Mouse (Mus musculus) neural tube, embryonic 12.5 days (tissue): ENCODE data around the gene Wnt16. TPM values are rescaled to one million over a fixed set of nuclear protein-coding genes. Genes with fewer than 3 reads are reported as not detected.
A peak's percentile ranks its signal among the peaks of the same experiment; 100 is the strongest.

Experiments
- ATAC-seq: fragments of 200-750 bp; cut with Nextera tagmentation; 2 replicates; pipeline ENCODE4 v1.8.0; 2017; ENCODE audit warnings: low read depth, mild to moderate bottlenecking, moderate TSS enrichment, moderate library complexity; ENCODE audit not compliant: low FRiP score
- H3K27ac ChIP-seq: fragments of 300-500 bp; sonication (generic); 2 replicates; pipeline ENCODE4 v1.5.1; 2016
- H3K27me3 ChIP-seq: fragments of 300-500 bp; sonication (generic); replicated peaks from 2 replicates; pipeline ENCODE4 v1.6.1; 2016; ENCODE audit warnings: mild to moderate bottlenecking
- H3K36me3 ChIP-seq: fragments of 300-500 bp; sonication (generic); 2 replicates; pipeline ENCODE4 v1.6.1; 2016; ENCODE audit warnings: mild to moderate bottlenecking
- H3K4me1 ChIP-seq: fragments of 300-500 bp; sonication (generic); 2 replicates; pipeline ENCODE4 v1.6.1; 2016
- H3K4me2 ChIP-seq: fragments of 300-500 bp; sonication (generic); replicated peaks from 2 replicates; pipeline ENCODE4 v1.6.1; 2016; ENCODE audit warnings: mild to moderate bottlenecking
- H3K4me3 ChIP-seq: fragments of 300-500 bp; sonication (generic); 2 replicates; pipeline ENCODE4 v1.5.1; 2016
- H3K9ac ChIP-seq: fragments of 300-500 bp; sonication (generic); 2 replicates; pipeline ENCODE4 v1.6.1; 2016; ENCODE audit warnings: mild to moderate bottlenecking
- H3K9me3 ChIP-seq: fragments of 300-500 bp; sonication (generic); 2 replicates; pipeline ENCODE4 v1.6.1; 2016; ENCODE audit warnings: mild to moderate bottlenecking
- WGBS: fragments of 180-500 bp; shearing (Covaris S2); methylation state at CpG from one replicate; pipeline ENCODE4 v1.1.7; 2016; 5-methylcytosine and 5-hydroxymethylcytosine counted together
- polyA plus RNA-seq: library from polyadenylated mRNA; unstranded; fragments of >200 nt; fragmentation: Nextera tagmentation; extraction: Ambion mirVana; gene quantifications from 2 replicates; pipeline ENCODE4 v1.2.1, GENCODE M21; 2016

The Wnt16 gene
- polyA plus RNA-seq, 1 experiment from 2014 or later, result 1.3 TPM

- no peak overlapping the region for H3K27ac ChIP-seq
- ATAC-seq, result no peak
- WGBS, result 89% methylated on average over 4 of the region's 4 CpGs
Measured at GRCm38 (mm10) chr6:22282405-22282804, 5.6 kb upstream of the Wnt16 start.

DNA sequence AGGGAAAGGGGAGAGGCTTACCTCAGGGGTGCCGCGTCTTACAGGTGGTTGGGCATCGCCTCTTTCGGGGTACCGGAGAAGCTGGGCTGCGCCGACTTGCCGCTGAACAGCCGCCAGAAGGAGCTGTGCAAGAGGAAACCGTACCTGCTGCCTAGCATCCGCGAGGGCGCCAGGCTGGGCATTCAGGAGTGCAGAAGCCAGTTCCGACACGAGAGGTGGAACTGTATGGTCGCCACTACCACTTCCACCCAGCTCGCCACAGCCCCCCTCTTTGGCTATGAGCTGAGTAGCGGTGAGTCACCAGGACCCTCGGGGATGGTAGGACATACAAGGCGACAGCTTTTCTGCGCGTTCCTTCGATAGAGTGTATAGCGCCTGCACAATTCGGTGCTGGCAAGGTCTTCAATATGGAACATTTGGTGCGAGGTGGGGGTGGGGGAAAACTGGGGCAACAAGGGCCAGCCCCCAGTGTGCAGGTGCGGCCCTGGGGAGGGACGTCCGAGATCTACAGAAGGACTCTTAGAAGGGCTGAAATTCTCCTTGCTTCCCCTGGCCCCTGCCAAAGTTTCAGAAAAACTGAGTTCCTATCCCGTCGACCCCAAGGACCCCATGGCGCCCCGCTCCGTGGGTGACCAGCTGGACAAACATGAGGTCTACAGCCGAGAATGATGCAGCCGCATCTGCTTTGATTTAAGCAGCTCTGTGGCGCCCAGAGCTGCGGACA lies 872 bp downstream of the Wnt16 start:
- H3K36me3 ChIP-seq, result no peaks in the 10 kb centered on the region
- under 1% methylated on average over 38 of the region's 38 CpGs for WGBS
- H3K27me3 ChIP-seq, result peaks cover 41% of the 10 kb centered on the region
- peak overlapping the region; percentile 74 for H3K4me2 ChIP-seq
- H3K4me3 ChIP-seq, result peak overlapping the region; percentile 34
- H3K9me3 ChIP-seq, result no peaks in the 10 kb centered on the region
- no peak overlapping the region for H3K27ac ChIP-seq
- ATAC-seq, result peak; percentile 80
- H3K4me1 ChIP-seq, result peaks cover 19% of the 10 kb centered on the region
- no peak overlapping the region; the same call in 1 of the 2 replicates for H3K9ac ChIP-seq

More at GRCm38 (mm10) chr6:22282405-22282804, 5.6 kb upstream of the Wnt16 start:
- Histone ChIP-seq H3K36me3 (no peaks in the 10 kb centered on the region), H3K4me2 (no peak overlapping the region), H3K4me3 (no peak overlapping the region), H3K4me1 (no peaks in the 10 kb centered on the region), H3K9ac (no peak overlapping the region), H3K27me3 (peaks cover 9% of the 10 kb centered on the region; the same call in 1 of the 2 replicates), H3K9me3 (no peaks in the 10 kb centered on the region)

- Histone ChIP-seq H3K4me1 (peaks cover 19% of the 10 kb centered on the region), H3K4me3 (peak overlapping the region; percentile 34; the same call in 1 of the 2 replicates), H3K4me2 (peak overlapping the region; percentile 74), H3K36me3 (no peaks in the 10 kb centered on the region), H3K27ac (no peak overlapping the region), H3K9ac (no peak overlapping the region), H3K9me3 (no peaks in the 10 kb centered on the region), H3K27me3 (peaks cover 41% of the 10 kb centered on the region)
- no peak for ATAC-seq
- WGBS, result 2% methylated on average over 21 of the region's 21 CpGs
Measured at GRCm38 (mm10) chr6:22289461-22290021, 1.5 kb downstream of the Wnt16 start.

GRCm38 (mm10) chr6:22290790-22291189 lies 2.8 kb downstream of the Wnt16 start:
- Histone ChIP-seq H3K36me3 (no peaks in the 10 kb centered on the region), H3K27me3 (peaks cover 41% of the 10 kb centered on the region), H3K9me3 (no peaks in the 10 kb centered on the region), H3K9ac (no peak overlapping the region), H3K4me2 (no peak overlapping the region), H3K4me3 (no peak overlapping the region), H3K27ac (no peak overlapping the region), H3K4me1 (peaks cover 19% of the 10 kb centered on the region)
- ATAC-seq, result no peak
- WGBS, result 69% methylated on average over 8 of the region's 8 CpGs

DNA sequence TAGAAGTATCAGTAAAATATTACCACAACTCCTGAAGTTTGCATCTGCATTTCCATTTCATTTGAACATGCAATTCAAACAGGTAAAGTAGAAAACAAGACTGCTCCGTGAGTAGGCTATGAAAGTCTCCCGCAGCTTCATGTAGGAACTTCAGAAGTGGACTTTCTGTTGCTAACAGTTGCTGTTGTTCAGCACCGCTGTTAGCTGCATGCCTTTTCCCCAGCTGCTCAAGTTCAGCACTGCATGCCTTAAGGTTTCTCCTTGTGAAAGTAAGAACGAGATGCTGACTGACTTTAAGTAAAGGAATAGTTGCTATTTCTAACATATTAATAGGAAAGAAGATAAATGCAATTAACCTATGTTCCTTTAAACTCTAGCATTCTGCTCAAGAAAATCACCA lies 4.0 kb downstream of the Wnt16 start:
- H3K27me3 ChIP-seq, result peaks cover 35% of the 10 kb centered on the region
- no peaks in the 10 kb centered on the region for H3K36me3 ChIP-seq
- no peak overlapping the region for H3K9ac ChIP-seq
- 35% methylated on average over 4 of the region's 4 CpGs for WGBS
- H3K27ac ChIP-seq, result no peak overlapping the region
- H3K4me3 ChIP-seq, result no peak overlapping the region
- no peak for ATAC-seq
- H3K4me1 ChIP-seq, result peaks cover 19% of the 10 kb centered on the region
- H3K9me3 ChIP-seq, result no peaks in the 10 kb centered on the region
- no peak overlapping the region for H3K4me2 ChIP-seq

GRCm38 (mm10) chr6:22293922-22294321 lies 5.9 kb downstream of the Wnt16 start:
- Histone ChIP-seq H3K36me3 (no peaks in the 10 kb centered on the region), H3K4me1 (peaks cover 8% of the 10 kb centered on the region), H3K4me2 (no peak overlapping the region), H3K9me3 (no peaks in the 10 kb centered on the region), H3K27me3 (peaks cover 17% of the 10 kb centered on the region), H3K4me3 (no peak overlapping the region), H3K9ac (no peak overlapping the region), H3K27ac (no peak overlapping the region)
- no peak for ATAC-seq
- WGBS, result 13% methylated on average over 3 of the region's 3 CpGs

- H3K27me3 ChIP-seq, result no peaks in the 10 kb centered on the region; the same call in 1 of the 2 replicates
- no peak overlapping the region for H3K9ac ChIP-seq
- no peaks in the 10 kb centered on the region for H3K4me1 ChIP-seq
- no peaks in the 10 kb centered on the region for H3K9me3 ChIP-seq
- no peak for ATAC-seq
- 74% methylated on average over 6 of the region's 6 CpGs for WGBS
- no peaks in the 10 kb centered on the region for H3K36me3 ChIP-seq
- no peak overlapping the region for H3K4me2 ChIP-seq
- H3K4me3 ChIP-seq, result no peak overlapping the region
- H3K27ac ChIP-seq, result no peak overlapping the region
Measured at GRCm38 (mm10) chr6:22297028-22297427, 9.0 kb downstream of the Wnt16 start.

GRCm38 (mm10) chr6:22298059-22298458 lies 10.0 kb downstream of the Wnt16 start:
- WGBS, result 55% methylated on average over 14 of the region's 14 CpGs
- Histone ChIP-seq H3K4me1 (no peaks in the 10 kb centered on the region), H3K9me3 (no peaks in the 10 kb centered on the region), H3K4me2 (no peak overlapping the region), H3K27ac (no peak overlapping the region), H3K27me3 (no peaks in the 10 kb centered on the region; the same call in 1 of the 2 replicates), H3K36me3 (no peaks in the 10 kb centered on the region), H3K4me3 (no peak overlapping the region), H3K9ac (no peak overlapping the region)
- ATAC-seq, result no peak

DNA sequence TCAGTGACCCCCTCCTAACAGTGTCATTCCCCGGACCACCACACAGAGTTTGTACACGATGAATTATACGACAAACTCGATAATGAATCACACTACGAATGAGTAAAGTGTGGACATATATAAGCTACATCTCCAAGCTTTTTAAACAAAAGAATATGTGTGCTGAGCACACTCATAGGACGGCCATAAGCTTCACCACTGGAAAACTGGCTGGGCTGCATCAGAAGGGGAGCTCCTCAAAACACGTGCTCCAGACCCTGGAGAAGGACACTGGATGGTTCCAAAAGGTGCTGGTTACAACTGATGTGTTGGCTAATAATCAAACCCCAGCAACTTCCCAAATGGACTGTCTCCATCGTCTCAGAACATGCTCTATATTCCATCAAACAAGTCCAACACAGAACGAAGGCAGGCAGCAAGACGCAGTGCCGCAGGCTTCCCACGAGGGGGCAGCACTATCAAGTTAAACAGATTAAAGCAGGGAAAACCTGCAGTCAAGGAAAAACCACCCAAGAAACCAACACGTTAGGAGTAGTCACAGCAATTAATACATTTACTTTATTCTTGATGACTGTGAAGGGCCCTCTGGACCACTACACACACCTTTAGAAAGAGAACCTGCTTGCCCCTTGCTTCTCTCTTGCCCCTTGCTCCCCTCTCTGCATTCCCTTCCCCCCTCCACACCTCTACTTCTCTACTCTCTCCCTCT lies 37.5 kb downstream of the Wnt16 start:
- Histone ChIP-seq H3K9me3 (no peaks in the 10 kb centered on the region), H3K27ac (no peak overlapping the region), H3K36me3 (no peaks in the 10 kb centered on the region), H3K27me3 (no peaks in the 10 kb centered on the region), H3K4me2 (no peak overlapping the region), H3K9ac (no peak overlapping the region), H3K4me3 (no peak overlapping the region), H3K4me1 (no peaks in the 10 kb centered on the region)
- peak; percentile 52; the same call in 1 of the 2 replicates for ATAC-seq
- WGBS, result 60% methylated on average over 13 of the region's 13 CpGs

DNA sequence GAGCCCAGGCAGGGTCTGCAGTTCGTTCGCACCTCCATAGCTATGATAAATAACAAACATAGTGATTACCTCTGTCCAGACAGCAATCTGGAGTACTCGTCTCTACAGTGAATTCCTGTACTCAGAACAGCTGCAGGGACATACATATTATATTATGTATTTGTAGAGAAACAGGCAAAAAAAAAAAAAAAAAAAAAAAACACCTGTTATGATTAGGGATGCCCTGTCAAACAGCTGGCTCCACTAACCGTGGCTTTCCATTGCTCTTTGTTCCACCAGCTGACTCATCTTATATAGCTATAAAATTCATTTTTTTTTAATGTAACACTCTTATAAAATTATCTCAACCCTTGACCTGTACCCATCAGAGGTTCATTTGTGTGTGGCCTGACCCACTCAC lies 38.3 kb downstream of the Wnt16 start:
- Histone ChIP-seq H3K4me2 (no peak overlapping the region), H3K9ac (no peak overlapping the region), H3K27me3 (no peaks in the 10 kb centered on the region), H3K4me1 (no peaks in the 10 kb centered on the region), H3K27ac (no peak overlapping the region), H3K36me3 (no peaks in the 10 kb centered on the region), H3K4me3 (no peak overlapping the region), H3K9me3 (no peaks in the 10 kb centered on the region)
- 83% methylated on average over 4 of the region's 4 CpGs for WGBS
- no peak for ATAC-seq

DNA sequence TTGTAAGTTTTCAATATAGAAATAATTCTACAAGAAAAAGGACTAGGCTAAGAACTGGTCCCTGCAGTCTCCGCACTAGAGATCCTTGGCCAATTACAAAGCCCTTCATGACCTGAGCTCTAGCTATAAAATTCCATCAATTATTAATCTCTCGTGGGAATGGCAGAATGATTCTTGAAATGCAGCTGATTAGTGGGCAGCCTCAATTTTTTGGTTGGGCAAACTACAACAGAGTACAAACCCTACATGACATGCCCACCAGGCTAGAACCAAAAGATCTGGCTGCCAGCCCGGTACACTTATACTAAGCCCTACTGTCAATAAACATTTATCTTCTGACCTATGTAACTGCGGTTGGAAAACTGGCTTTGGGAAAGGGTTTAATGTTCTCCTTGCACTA lies 39.1 kb downstream of the Wnt16 start:
- H3K27me3 ChIP-seq, result no peaks in the 10 kb centered on the region
- no peaks in the 10 kb centered on the region for H3K9me3 ChIP-seq
- no peak overlapping the region for H3K4me2 ChIP-seq
- ATAC-seq, result no peak
- H3K4me1 ChIP-seq, result no peaks in the 10 kb centered on the region
- no peak overlapping the region for H3K4me3 ChIP-seq
- 84% methylated on average over 4 of the region's 4 CpGs for WGBS
- no peak overlapping the region for H3K9ac ChIP-seq
- no peaks in the 10 kb centered on the region for H3K36me3 ChIP-seq
- H3K27ac ChIP-seq, result no peak overlapping the region

- Histone ChIP-seq H3K9ac (no peak overlapping the region), H3K27me3 (no peaks in the 10 kb centered on the region), H3K36me3 (no peaks in the 10 kb centered on the region), H3K4me1 (no peaks in the 10 kb centered on the region), H3K4me2 (no peak overlapping the region), H3K27ac (no peak overlapping the region), H3K4me3 (no peak overlapping the region), H3K9me3 (no peaks in the 10 kb centered on the region)
- no peak for ATAC-seq
- 84% methylated on average over 8 of the region's 8 CpGs for WGBS
Measured at GRCm38 (mm10) chr6:22327931-22328330, 39.9 kb downstream of the Wnt16 start.
